Mouse (Mus musculus): ENCODE results near the gene Rora.
"Not testable (repeated sequence)": the region's sequence is repeated elsewhere in the genome, so short reads cannot be mapped to it uniquely, and the experiment has no call there.

Gene Rora

DNA sequence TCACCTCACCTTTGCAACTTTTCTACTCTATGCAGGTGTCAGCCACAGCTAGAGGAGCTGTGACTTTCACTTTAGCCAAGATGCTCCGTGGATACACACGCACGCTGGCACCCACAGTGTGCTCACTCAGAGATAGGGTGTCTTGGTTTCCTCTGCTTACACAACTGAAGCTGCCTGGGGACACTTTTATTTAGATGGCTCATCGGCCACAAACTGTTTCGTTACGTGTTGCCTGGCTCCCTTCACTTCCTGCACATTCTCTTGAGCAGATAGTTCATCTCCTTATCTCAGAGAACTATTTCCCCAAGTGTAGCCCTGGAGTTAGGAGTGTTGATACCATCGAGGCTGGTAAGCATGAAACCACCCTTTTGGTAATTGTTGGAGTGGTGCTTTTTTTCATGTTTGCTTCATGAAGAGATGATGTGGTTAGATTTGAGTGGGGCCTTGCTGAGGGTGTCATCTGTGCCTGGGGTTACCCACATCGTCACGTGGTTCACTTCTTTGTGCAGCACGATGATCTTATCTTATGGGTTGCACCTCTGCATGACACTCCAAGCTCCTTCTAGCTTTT, 380.8 kb downstream of the Rora start:
- peak; percentile 69 for DNase-seq

DNA sequence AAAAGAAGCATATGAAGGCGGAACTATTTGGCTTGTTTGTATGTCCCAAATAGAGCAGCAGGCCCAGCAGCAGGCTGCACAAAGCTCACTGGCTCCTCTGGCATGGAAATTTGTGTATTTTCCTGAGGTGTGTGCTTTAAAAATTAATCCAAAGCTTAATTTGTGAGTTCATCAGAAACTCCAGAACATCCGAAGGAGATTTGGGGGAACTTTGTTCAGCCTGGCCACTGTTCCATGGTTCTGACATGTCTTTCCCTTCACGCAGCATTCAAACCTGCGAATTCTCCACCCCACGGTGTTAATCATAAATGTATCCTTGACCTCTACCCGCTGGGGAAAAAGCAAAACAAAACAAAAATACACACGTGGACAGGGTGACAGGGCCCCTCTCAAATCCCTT, 381.9 kb downstream of the Rora start:
- DNase-seq = no peak

DNA sequence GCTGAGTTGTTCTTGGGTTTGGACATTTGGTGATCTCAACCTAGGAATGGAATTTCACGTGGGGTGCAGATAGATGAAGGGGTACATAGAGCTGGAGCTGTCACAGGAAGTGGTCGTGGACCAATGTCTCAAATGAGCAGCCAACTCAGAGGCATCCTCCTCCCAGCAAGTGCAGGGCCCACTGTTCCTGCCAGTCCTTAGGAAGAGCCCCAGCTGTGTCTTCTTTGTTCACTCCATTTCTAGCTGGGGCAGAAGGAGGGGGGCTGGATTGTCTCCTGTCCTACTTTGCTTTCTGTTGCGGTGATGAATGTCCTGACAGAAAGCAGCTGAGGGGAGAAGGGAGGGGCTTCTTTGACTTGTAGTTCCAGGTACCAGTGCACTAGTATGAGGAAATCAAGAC, 382.7 kb downstream of the Rora start:
- DNase-seq = peak; percentile 60

DNA sequence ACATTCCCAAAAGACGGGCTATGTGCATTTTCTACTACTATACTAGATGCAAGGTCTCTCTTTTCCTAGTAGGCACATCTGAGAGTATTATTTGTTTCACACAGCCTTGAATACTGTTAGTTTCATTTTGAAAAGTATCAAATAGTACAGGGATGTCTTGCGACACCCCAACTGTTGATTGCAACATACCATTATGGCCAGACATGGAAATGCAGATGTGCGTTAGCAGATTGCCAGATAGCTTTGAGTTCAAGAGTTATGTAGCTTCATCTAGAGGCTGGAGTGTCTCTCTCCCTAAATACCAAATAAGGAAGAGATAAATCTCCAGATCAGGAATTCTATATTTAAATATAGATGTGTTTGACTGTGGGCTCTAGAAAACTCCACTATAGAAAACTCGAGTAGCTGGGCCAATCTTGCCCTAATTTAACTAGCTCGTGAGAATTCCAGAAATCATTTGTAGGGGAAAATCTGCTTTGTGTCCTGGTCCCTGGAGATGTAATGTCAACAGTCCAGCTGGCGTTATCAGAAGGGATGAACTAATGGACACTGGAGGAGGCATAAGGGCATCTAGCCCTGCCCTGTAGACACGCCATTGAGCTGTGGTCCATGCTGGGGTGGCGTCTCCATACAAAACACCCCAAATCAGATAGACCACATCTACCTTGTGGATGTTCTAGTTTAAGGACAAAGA, 390.5 kb downstream of the Rora start:
- DNase-seq = no peak

DNA sequence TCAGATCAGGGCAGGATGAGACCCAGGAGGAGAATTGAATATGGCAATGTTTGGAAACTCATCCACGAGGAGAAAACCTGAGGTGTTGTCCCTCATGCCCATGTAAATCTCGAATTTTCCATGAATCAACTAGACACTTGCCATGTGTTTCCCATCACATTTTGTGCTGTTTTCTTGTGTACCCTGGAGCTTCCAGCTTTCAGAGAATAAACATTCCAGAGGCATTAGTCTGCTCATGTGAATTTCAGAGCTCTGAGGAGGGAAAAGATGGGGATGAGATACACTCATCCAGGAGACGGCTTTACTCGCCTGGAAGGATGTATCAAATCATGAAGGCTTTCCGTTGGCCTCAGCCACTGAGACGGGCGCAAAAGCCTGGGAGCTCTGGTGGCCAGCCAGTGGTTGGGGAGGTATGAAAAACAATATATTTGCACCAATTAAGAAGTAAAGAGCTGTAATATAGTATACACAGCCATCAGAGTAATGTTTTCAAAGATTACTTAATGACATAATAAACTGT, 391.1 kb downstream of the Rora start:
- no peak for DNase-seq

DNA sequence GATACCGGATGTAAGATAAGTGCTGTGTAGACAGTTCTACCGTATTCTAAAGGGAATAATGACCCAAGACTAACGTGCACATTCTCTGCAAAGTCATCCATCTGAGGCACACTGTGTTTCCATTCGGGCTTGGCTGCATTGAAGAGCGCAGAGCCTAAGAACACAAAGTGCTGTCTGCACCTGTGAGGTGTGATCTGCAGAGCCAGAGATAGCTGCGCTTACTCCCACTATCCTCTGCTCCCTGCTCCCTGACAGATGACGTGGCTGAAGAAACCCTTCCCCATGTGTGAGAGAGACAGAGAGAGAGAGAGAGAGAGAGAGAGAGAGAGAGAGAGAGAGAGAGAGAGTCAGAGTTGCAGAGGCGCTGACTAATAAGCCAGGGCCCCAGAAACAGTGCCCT, 392.3 kb downstream of the Rora start:
- no peak for DNase-seq

DNA sequence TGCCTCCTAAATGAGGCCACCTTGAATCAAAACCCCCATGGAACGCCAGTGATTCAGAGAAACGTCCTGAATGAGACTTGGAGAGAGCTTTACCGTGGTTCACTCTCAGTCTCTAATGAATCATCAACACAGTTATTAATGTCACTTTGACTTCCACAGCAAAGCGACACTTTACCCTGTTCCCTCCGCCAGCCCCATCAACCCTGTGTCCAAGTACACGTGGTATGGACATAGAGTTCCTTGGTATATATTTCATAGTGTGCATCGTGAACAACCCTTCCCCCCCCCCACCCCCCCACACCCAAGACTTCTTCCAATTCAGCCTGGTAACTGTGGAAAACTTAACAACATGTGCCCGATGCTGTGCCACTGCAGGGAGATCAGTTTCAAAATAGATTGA, 397.3 kb downstream of the Rora start:
- DNase-seq = no peak

DNA sequence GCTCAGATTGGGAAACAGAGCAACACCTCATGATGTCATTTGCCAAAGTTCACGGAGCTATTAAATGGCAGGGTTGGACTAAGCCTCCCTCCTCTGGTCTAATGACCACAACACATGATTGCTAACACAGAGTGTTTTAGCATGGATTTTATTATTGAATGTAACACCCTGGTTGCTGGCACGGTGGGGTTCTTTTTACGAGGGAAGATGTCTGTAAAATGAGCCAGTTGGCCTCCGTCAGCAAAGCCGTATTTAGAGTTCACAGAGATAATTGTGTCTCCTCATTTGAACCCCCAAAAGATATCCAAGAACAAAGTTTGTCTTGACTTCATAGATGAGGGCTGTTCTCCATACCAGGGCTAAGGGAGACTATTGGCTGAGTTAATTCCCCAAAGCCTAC, 398.3 kb downstream of the Rora start:
- DNase-seq = no peak

DNA sequence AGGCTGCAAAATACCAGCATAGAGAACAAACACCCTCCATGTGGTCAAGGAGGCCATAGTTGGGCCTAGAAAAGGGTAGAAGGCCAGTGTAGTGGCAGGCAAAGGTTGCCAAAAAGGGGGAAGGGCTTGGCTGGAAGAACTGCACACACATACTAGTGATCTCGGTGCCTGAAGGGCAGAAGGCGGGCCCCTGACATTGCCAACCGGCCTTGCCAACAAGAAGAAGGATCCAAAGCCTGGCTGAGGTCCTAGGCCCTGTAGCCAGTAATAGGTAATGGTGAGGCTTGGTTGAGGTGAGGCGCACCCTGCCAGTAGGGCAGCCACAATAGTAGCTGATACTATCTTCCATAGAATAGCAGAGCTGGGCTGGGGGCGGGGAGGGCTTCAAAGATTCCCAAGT, 401.7 kb downstream of the Rora start:
- no peak for DNase-seq

DNA sequence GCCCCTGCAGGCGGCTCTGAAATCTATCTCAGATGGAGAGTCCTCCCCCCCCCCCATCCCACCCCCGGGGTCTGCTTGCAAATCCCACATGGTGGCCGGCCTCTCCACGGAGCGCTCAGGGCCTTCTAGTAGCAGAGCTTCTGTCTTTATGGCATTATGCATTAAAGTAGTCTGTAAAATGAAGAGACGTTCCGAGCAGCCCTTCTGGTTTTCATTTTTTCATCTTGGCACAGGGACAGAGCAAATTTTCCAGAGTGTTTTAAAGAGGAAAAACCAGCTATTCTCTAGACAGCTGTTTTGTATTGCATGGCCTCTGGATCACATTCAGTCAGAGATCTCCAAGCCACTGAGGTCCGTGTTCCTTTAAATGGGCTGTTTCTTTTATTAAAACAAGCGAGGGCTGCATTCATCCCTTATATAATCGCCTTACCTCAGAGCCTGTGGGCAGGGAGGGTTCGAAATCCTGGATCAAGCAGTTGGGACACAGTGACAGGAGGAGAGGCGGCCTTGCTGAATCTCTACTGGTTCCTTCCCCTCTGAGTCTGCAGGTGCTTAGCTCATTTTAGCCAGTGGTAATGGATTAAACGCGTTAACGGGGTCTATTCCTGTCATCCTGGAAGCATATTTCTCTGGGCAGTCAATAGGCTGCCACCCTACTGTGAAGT, 417.7 kb downstream of the Rora start:
- DNase-seq = no peak

DNA sequence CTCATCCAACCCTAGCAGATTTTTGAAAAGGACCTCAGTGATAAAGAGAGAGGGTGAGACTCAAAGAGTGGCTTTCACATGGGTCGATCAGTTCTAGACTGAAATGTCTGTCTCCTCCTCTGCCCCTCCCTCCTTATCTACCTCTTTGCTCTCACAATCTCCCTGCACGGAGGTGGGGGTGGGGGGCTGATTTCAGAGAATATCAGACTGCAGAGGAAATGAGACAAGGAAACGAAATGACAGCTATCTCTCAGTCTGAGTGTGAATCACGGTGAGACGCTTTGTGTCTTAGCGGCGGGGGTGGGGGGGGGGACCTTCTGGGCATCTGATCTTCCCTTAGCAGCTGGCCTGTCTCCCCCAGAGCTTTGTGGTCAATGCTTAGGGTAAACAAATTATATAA, 419.7 kb downstream of the Rora start:
- DNase-seq = peak; percentile 64

DNA sequence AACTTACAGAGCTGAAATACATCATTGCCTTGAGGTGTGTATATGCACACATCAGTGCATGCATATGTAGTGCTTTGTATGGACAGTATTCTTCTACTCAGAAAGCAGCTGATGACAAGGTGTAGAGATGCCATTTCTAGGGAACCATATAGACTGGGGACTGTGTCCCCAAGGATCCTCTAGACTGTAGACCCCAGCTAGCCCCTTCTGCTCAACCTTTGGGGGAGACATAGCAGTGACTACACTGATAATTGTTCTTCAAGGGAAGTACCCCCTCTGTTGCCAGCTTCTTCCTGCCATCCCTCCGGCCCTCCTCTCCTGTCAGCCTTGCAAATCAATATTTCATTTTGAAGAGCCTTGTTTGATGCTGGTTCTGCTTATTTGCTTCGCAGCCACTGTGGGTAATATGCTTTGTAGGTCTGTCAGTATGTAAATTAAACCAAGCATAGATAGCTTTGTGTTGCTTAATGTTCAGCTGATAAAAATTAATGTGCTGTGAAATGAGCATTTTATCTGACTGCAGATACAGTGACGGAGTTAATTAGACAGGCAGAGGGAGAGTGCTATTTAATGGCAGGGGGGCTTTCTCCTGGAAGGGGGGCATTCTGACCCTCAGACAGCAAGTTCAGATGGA, 430.6 kb downstream of the Rora start:
- no peak for DNase-seq

DNA sequence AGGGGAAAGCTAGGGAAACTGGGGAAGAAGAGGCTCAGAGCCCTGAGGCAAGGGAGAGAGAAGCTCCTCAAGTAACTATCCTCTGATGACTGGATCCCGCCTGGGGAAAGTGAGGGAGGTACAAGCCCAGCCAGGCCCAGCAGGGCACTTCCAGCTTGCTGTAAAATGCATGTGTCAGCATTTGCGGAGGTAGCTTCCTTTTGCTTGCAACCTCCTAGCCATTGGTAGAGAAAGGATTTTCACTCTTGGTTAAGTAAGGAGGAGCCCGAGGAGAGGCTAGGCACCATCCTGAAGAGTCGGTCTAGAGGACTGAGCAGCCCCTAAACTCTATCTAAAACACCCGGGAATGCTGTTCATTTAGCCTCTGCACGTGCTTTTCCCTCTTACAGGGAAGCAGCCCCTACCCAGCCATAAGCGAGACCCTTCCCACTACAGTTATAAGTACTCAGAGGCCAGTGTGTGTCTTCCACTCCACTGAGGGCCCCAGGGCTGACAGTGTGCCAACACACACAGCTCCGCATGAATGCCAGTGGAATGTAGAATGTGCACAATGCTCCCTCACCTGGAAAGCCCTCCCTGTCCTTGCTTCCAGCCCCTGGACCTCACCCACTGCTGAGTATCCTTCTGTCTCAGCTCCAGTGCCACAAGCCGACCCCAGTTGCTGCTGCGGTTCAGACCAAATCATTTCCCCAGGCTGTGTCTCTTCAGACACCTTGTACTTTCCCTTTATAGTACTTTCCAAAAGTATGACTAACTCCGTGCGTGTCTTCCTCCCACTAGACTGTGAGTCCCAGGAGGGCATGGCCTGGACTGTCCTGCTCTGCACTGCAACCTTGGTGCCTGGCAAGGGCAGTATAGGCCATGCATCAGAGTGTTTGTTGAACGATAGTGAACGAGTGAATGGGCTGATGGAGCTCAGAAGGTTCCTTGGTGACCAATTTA, 431.4 kb downstream of the Rora start:
- no peak for DNase-seq

DNA sequence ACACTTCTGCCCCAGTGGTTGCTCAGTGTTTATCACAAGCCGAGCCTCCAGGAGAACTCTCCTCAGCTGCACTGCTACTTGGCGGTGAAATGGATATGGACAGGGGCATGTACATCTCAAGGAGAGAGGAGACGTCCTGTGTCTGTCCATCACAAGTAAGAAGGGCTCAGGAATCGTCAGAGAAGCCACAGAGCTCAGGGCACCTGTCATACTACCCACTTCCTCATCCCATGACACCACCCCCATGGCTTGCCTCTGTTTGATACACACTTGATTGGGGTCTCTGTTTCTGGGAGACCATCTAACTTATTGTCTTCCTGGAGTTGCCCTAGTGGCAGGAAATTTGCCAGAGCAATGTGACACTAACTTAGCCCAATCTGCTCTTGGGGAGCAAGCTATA, 433.3 kb downstream of the Rora start:
- no peak for DNase-seq

DNA sequence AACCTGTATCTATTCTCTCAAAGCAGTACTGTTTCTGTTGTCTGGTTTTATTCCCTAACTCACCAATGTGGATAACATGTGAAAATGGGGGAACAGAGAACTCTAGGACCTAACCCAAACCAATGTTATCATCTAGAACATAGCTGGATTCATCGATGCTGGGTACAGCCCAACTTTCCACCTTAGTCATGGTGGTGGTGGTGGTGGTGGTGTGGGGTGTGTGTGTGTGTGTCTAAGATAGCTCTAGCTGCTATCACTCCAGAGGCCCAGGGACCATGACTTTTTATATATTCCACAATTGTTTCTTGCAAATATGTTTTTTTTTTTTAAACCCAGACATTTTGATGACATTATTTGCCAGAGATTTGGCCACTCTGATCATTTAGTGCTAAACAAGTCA, 433.7 kb downstream of the Rora start:
- no peak for DNase-seq

DNA sequence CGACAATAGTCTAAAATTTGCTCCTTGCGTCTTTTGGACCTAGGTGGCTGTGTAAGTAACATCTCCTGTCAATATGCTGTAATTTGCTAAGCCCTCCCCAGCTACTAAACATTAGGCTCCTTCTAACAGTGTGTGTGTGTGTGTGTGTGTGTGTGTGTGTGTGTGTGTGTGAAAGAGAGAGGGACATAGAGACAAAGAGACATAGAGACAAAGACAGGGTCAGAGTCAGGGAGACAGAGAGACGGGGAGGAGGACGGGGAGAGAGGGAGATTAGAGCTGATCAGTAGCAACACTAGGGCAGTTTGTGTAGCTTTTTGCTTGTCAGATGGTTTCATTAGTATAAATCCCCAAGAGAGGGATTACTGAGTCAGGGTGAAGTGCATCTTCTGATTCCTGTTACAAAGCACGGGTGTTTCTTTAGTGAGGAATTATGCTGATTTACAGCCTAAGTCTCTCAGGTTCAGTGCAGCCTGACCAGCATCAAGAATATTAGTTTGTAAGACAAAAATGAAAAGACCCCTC, 437.2 kb downstream of the Rora start:
- no peak for DNase-seq

DNA sequence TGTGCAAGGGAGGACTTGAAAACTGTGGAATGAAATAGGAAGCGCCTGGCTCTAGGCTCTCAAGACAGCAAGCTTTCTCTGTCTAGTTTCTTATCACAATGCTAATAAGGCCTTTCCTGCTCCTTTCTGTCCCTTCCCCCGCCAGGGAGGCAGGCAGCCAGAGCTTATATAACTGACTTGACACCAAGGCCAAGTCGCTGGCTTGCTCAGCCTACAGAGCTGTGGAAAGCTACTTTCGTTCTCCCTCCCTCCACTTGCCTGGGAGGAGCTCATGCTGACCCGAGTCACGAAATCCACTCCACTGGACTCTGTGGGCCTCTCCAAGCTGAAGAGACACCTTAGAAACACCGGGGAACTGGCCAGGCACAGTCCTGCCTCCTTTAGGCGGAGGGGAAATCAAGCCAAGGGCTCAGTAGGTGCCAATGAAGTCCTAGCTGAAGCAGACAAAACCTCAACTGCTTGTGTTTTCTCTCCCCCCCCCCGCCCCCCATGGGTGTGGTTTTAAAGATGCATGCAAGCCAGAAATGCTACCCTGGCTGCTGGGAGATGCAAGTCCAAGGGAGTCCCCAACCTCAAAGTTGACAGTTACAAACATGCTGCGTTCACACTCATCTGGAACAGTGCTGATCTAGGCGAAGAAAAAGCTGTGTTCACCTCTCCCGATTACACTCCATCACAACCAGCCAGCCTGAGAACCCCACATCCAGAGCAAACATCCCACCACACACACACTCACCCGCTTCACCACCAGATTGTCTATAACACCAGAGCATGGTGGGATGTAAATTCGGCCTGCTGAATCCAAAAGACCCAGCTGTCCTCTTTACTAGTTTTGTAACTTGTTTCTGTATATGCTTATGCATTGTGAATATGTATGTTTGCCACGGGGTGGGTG, 438.8 kb downstream of the Rora start:
- DNase-seq = peak; percentile 41

DNA sequence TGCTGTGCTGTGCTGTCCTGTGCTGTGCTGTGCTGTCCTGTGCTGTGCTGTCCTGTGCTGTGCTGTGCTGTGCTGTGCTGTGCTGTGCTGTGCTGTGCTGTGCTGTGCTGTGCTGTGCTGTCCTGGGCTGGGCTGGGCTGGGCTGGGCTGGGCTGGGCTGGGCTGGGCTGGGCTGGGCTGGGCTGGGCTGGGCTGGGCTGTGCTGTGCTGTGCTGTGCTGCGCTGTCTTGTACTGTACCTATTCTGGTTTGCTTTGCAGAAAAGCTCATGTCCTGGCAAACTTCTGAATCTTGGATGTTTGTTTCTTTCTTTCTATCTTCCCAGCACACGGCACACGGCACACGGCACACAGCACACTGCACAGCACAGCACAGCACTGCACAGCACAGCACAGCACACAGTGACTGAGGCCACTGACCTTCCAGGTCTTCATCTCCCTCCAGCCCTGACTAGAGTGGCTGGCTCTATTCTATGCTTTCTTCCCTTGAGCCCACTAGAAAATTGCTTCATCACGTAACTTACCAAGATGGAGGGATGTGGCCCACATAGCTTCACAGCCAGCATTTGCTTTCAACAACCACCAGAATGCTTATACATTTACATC, 446.7 kb downstream of the Rora start:
- not testable (repeated sequence) for DNase-seq

DNA sequence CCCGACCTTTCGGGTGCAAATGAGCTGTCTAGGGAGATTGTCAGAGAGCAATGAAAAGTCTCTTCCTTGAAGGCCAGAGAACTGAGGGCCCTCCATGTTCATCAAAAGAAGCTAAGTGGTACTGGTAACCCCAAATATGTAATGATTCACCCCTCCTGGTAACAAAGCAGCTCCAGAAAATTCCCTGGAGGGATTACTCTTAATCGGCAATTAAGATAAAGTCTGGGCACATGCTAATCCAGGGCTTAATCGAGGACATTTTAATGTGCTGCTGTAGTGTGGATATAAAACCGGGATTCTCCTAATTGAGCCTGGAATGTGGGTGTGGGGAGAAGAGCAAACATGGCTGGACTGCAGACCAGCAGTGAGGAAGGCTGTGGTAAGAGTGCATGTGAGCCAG, 450.7 kb downstream of the Rora start:
- DNase-seq = no peak

DNA sequence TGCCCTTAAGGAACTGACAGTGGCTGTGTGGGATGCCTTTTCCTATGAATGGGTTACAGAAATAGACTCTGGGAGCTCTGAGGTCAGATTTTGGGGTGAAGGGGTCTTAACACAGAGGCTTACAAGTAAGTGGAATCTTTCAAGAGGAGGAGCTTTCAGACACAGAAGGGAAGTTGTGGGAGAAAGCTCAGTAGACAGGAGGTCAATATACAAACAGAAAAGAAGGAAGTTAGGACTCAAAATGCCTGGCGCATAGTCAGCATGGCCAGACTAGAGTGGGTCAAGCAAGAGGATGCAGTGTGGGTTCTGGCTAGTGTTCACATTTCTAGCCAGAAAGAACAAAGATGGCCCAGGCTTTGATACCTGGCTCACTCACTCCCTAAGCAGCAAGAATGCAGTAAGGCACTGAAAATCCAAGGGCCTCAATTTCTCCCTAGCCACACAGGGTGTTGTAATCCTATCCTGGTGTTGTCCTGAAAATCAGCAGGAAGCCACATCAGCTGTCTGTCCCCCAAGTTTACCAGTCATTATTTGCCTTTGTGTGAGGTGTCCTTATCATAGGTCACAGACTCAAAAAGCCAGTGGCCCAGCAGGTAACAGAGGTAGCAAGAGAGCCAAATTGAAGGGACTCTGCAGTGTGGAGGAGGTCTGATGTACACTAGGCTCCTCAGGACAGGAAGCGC, 456.2 kb downstream of the Rora start:
- DNase-seq = no peak

Data from thymus, postnatal 4 days (tissue).